Mouse (Mus musculus) heart, postnatal 10 days (tissue): Measurements from ENCODE around the gene Rps6ka4. TPM values are rescaled to one million over a fixed set of nuclear protein-coding genes. Genes with fewer than 3 reads are reported as not detected.

Experiments
- DNase-seq, 2 experiments: peaks; one replicate each; pipeline ENCODE4 v3.0.0; 2021
- intact Hi-C: fragments of 180-260 bp; cut with DNase I; formaldehyde crosslinking; loops from one replicate; pipeline ENCODE4 v1.15.1; 2025
- microRNA-seq, 2 experiments: library from miRNA; unstranded; fragments of <30 nt; microRNA quantifications; one replicate each; pipeline ENCODE4 v1.2.0; 2022
- total RNA-seq, 2 experiments: library from RNA; stranded (reverse); gene quantifications; 2 replicates each; pipeline ENCODE4 v1.2.3; 2021

Gene Rps6ka4
- total RNA-seq, 2 experiments from 2014 or later: 22.7 to 25.9 TPM

GRCm38 (mm10) chr19:6814366-6814765, 26.1 kb downstream of the Rps6ka4 start:
- intact Hi-C loops: no loop called here
- no peak for DNase-seq

Small RNAs within 50 kb of the gene (microRNA-seq; reads per million reads assigned to microRNA genes)
- 0 reads per million in 2 experiments for gene Mir5046

Other genes starting within 250 kb of the Rps6ka4 start
- 1 to 10 TPM in 1 of 2 experiments, under 1 TPM in 1; 0.69 to 1.2 TPM for gene Ccdc88b, start 17.6 kb upstream of the Rps6ka4 start, total RNA-seq
- gene Trmt112, start 69.1 kb upstream of the Rps6ka4 start, total RNA-seq: 10 to 100 TPM; 26.2 to 34.2 TPM
- 100 to 1,000 TPM; 455 to 461 TPM for gene Prdx5, start 69.5 kb upstream of the Rps6ka4 start, total RNA-seq
- 100 to 1,000 TPM; 122 to 125 TPM for gene Esrra, start 81.2 kb upstream of the Rps6ka4 start, total RNA-seq
- gene Catsperz, start 84.7 kb upstream of the Rps6ka4 start, total RNA-seq: not detected
- gene Kcnk4, start 93.9 kb upstream of the Rps6ka4 start, total RNA-seq: under 1 TPM in 1 of 2 experiments, not detected in 1; 0.27 TPM
- 10 to 100 TPM; 30.8 to 34.1 TPM for gene Bad, start 101.2 kb upstream of the Rps6ka4 start, total RNA-seq
- 10 to 100 TPM; 28.8 to 32.4 TPM for gene Gpr137, start 101.8 kb upstream of the Rps6ka4 start, total RNA-seq
- 100 to 1,000 TPM; 168 to 180 TPM for gene Ppp1r14b, start 134.3 kb upstream of the Rps6ka4 start, total RNA-seq
- gene Plcb3, start 135.8 kb upstream of the Rps6ka4 start, total RNA-seq: 10 to 100 TPM; 18.1 to 19.3 TPM
- 10 to 100 TPM; 14.7 to 19.0 TPM for gene Fkbp2, start 139.9 kb upstream of the Rps6ka4 start, total RNA-seq
- 100 to 1,000 TPM; 284 to 285 TPM for gene Vegfb, start 147.0 kb upstream of the Rps6ka4 start, total RNA-seq
- gene Dnajc4, start 151.9 kb upstream of the Rps6ka4 start, total RNA-seq: 10 to 100 TPM; 59.4 to 62.4 TPM
- gene Nudt22, start 155.5 kb upstream of the Rps6ka4 start, total RNA-seq: 10 to 100 TPM; 27.3 to 29.7 TPM
- 10 to 100 TPM; 21.2 to 21.9 TPM for gene Trpt1, start 155.5 kb upstream of the Rps6ka4 start, total RNA-seq
- 1 to 10 TPM; 5.2 to 6.6 TPM for gene Fermt3, start 178.8 kb upstream of the Rps6ka4 start, total RNA-seq
- 100 to 1,000 TPM; 104 to 117 TPM for gene Stip1, start 199.3 kb upstream of the Rps6ka4 start, total RNA-seq
- 100 to 1,000 TPM; 168 to 172 TPM for gene Macrod1, start 216.2 kb upstream of the Rps6ka4 start, total RNA-seq